Mouse (Mus musculus) embryo, embryonic 11 days (tissue): Measurements from ENCODE around the gene Smim23.

ENCODE experiments used
- DNase-seq: peaks from one replicate; pipeline ENCODE4 v3.0.0-alpha.2; 2015

Gene Smim23

GRCm38 (mm10) chr11:32780747-32781536 is 43.5 kb downstream of the Smim23 start:
- peak; percentile 29 for DNase-seq

DNA sequence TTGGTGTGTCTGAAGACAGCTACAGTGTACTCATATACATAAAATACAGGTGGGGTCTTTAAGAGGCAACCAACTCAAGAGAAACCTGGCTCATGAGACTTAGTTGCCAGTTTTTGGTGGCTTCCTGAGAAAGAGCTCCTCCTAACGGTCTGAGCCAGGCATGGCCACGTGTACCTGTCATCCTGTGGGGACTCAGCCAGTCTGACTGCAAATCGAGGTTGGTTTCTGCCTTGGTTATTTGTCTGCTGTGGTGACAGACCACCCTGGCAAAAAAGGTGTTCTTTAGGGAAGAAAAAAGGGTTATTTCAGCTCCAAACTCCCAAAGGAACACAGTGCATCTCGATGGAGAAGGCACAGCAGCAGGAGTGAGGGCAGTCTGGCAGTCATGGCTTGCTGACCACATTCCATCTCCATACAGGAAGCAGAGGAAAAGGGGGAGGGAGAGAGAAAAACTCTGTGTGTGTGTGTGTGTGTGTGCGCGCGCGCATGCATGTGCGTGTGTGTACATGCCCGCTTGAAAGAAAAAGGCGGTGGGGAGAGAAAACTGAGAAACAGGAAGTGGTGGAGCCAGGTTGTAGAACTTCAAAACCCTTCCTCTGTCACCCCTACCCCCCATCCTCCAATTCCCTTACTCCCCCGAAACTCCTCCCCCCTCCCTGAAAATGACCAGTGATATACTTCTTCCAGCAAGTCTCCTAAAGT is 55.6 kb downstream of the Smim23 start:
- no peak for DNase-seq
